ENCODE assay signal across 11 mouse cellular contexts in genomic region chr4:150269679-150270078, GRCm38 (mm10). TPM values are rescaled to one million over a fixed set of nuclear protein-coding genes. Genes with fewer than 3 reads are reported as not detected.
A peak's percentile ranks its signal among the peaks of the same experiment; 100 is the strongest.
DNase-seq lines count a peak whose midpoint lies in the region; ATAC-seq and TF ChIP-seq lines count a peak whose summit lies in the region.
"Had no signal": no experiment of that assay in that cellular context is flagged by ENCODE, and none has a peak within 500 bp of the region (broad histone marks: within the 10 kb centered on the region; RNA-seq: fewer than 3 reads in every experiment).

No protein-coding gene starts in this region.

- ATAC-seq in intestine, postnatal 0 days: no peak
- no peak for ATAC-seq in stomach, embryonic 14.5 days (ENCODE audit: insufficient number of reproducible peaks, insufficient read depth, low FRiP score, low read depth)
- ATAC-seq in midbrain, embryonic 11.5 days (ENCODE audit: low FRiP score): no peak
- ATAC-seq: forebrain, embryonic 16.5 days had no signal

- peak overlapping the region; percentile 82 for H3K27ac ChIP-seq in heart, embryonic 10.5 days
- no peak overlapping the region; the same call in 1 of the 2 replicates for H3K27ac ChIP-seq in intestine, postnatal 0 days (ENCODE audit: low read depth, low read length)
- H3K27ac ChIP-seq in stomach, embryonic 14.5 days (ENCODE audit: low read length): peak overlapping the region; percentile 39; the same call in 1 of the 2 replicates
- H3K27ac ChIP-seq in midbrain, embryonic 11.5 days (ENCODE audit: low read depth, low read length): no peak overlapping the region
- H3K27ac ChIP-seq: liver, embryonic 14.5 days had no signal

- intact Hi-C loops in heart, postnatal 14 days (cut with DNase I): no loop called here
- intact Hi-C loops in left cerebral cortex, postnatal 25 days (cut with DNase I): no loop called here

- no peak for DNase-seq in heart, embryonic 10.5 days (ENCODE audit: low spot score)
- no peak for DNase-seq in heart, postnatal 14 days
- peak; percentile 56 for DNase-seq in lung, postnatal 10 days
- DNase-seq in lung, postnatal 36 days: no peak
- DNase-seq in left cerebral cortex, postnatal 25 days (ENCODE audit: low spot score in 2 of 2): no peak
- DNase-seq in midbrain, embryonic 11.5 days (ENCODE audit: low spot score, missing footprints): no peak
- DNase-seq: retina, postnatal 1 day had no signal

- H3K4me2 ChIP-seq in intestine, postnatal 0 days (replicated peaks; ENCODE audit: low read depth): no peak overlapping the region
- H3K4me2 ChIP-seq in stomach, embryonic 14.5 days (replicated peaks; ENCODE audit: low read depth, low read length): no peak overlapping the region
- no peak overlapping the region for H3K4me2 ChIP-seq in midbrain, embryonic 11.5 days

- H3K9ac ChIP-seq in intestine, postnatal 0 days (ENCODE audit: low read depth, low read length): no peak overlapping the region
- no peak overlapping the region for H3K9ac ChIP-seq in stomach, embryonic 14.5 days (replicated peaks; ENCODE audit: low read depth, low read length)
- no peak overlapping the region for H3K9ac ChIP-seq in midbrain, embryonic 11.5 days (ENCODE audit: low read length)
- H3K9ac ChIP-seq: liver, embryonic 14.5 days had no signal

- H3K27me3 ChIP-seq in heart, embryonic 10.5 days (ENCODE audit: insufficient read depth, poor library complexity, severe bottlenecking): no peaks in the 10 kb centered on the region
- no peaks in the 10 kb centered on the region for H3K27me3 ChIP-seq in intestine, postnatal 0 days (replicated peaks; ENCODE audit: control insufficient read depth, insufficient read depth, low read length)
- H3K27me3 ChIP-seq in stomach, embryonic 14.5 days (ENCODE audit: control insufficient read depth, insufficient read depth, low read length): no peaks in the 10 kb centered on the region
- no peaks in the 10 kb centered on the region for H3K27me3 ChIP-seq in midbrain, embryonic 11.5 days (ENCODE audit: control insufficient read depth, insufficient read depth, low read length)

- no peaks in the 10 kb centered on the region for H3K9me3 ChIP-seq in heart, embryonic 10.5 days
- H3K9me3 ChIP-seq in intestine, postnatal 0 days (ENCODE audit: control insufficient read depth): no peaks in the 10 kb centered on the region
- no peaks in the 10 kb centered on the region for H3K9me3 ChIP-seq in stomach, embryonic 14.5 days (ENCODE audit: control insufficient read depth, low read depth, low read length)
- no peaks in the 10 kb centered on the region for H3K9me3 ChIP-seq in midbrain, embryonic 11.5 days (ENCODE audit: control insufficient read depth, low read length)

- peaks cover 9% of the 10 kb centered on the region for H3K36me3 ChIP-seq in heart, embryonic 10.5 days
- no peaks in the 10 kb centered on the region for H3K36me3 ChIP-seq in intestine, postnatal 0 days (ENCODE audit: control insufficient read depth, insufficient read depth)
- no peaks in the 10 kb centered on the region for H3K36me3 ChIP-seq in stomach, embryonic 14.5 days (ENCODE audit: control insufficient read depth, insufficient read depth, low read length)
- no peaks in the 10 kb centered on the region for H3K36me3 ChIP-seq in midbrain, embryonic 11.5 days (ENCODE audit: control insufficient read depth, insufficient read depth, low read length)

- no peak overlapping the region for H3K4me3 ChIP-seq in heart, embryonic 10.5 days
- H3K4me3 ChIP-seq in intestine, postnatal 0 days (ENCODE audit: low read depth, low read length): no peak overlapping the region
- no peak overlapping the region for H3K4me3 ChIP-seq in stomach, embryonic 14.5 days (ENCODE audit: low read depth, low read length)
- H3K4me3 ChIP-seq in midbrain, embryonic 11.5 days (ENCODE audit: low read depth, low read length): no peak overlapping the region

- peaks cover 43% of the 10 kb centered on the region for H3K4me1 ChIP-seq in heart, embryonic 10.5 days
- H3K4me1 ChIP-seq in intestine, postnatal 0 days (replicated peaks; ENCODE audit: control insufficient read depth, insufficient read depth, low read length): peaks cover 15% of the 10 kb centered on the region
- H3K4me1 ChIP-seq in stomach, embryonic 14.5 days (ENCODE audit: control insufficient read depth, insufficient read depth, low read length): peaks cover 19% of the 10 kb centered on the region
- H3K4me1 ChIP-seq in midbrain, embryonic 11.5 days (ENCODE audit: control insufficient read depth, insufficient read depth, low read length): peaks cover 7% of the 10 kb centered on the region

- TF ChIP-seq CTCF in intestine, postnatal 0 days (IDR thresholded peaks at IDR 0.05; ENCODE audit: low read depth): peak; percentile 24

- 25% methylated on average over 7 of the region's 7 CpGs for WGBS in heart, embryonic 10.5 days
- WGBS in intestine, postnatal 0 days: 24% methylated on average over 7 of the region's 7 CpGs
- WGBS in stomach, embryonic 14.5 days: 21% methylated on average over 7 of the region's 7 CpGs
- 63% methylated on average over 7 of the region's 7 CpGs for WGBS in midbrain, embryonic 11.5 days

RNA-seq across cellular contexts. Expression of gene Rere, which starts 11.8 kb away (rescaled TPM):
- 27.6 and 31.6 TPM in 2 replicates for polyA plus RNA-seq in heart, embryonic 10.5 days (2016; fragmentation: Nextera tagmentation; extraction: Ambion mirVana)
- 10 to 100 TPM; 52.5 to 62.6 TPM for total RNA-seq in heart, postnatal 14 days (2021)
- 20.7 and 22.4 TPM in 2 replicates for polyA plus RNA-seq in intestine, postnatal 0 days (2015; fragmentation: Nextera tagmentation; extraction: Ambion mirVana)
- polyA plus RNA-seq in stomach, embryonic 14.5 days (2014; fragmentation: Nextera tagmentation; extraction: Ambion mirVana): 41.1 and 45.2 TPM in 2 replicates
- total RNA-seq in left cerebral cortex, postnatal 25 days (2021): 100 to 1,000 TPM in 1 of 2 experiments, 10 to 100 TPM in 1; 84.7 to 103 TPM
- polyA plus RNA-seq in midbrain, embryonic 11.5 days (2014; fragmentation: Nextera tagmentation; extraction: Ambion mirVana): 34.2 and 36.8 TPM in 2 replicates

RNA-seq across cellular contexts. Expression of gene Eno1, which starts 33.2 kb away (rescaled TPM):
- polyA plus RNA-seq in heart, embryonic 10.5 days (2016; fragmentation: Nextera tagmentation; extraction: Ambion mirVana): 3,222 and 3,587 TPM in 2 replicates
- total RNA-seq in heart, postnatal 14 days (2021): 100 to 1,000 TPM; 165 to 170 TPM
- 644 and 733 TPM in 2 replicates for polyA plus RNA-seq in intestine, postnatal 0 days (2015; fragmentation: Nextera tagmentation; extraction: Ambion mirVana)
- 1,497 and 1,560 TPM in 2 replicates for polyA plus RNA-seq in stomach, embryonic 14.5 days (2014; fragmentation: Nextera tagmentation; extraction: Ambion mirVana)
- total RNA-seq in left cerebral cortex, postnatal 25 days (2021): 100 to 1,000 TPM; 424 to 432 TPM
- 1,438 and 1,518 TPM in 2 replicates for polyA plus RNA-seq in midbrain, embryonic 11.5 days (2014; fragmentation: Nextera tagmentation; extraction: Ambion mirVana)

Comparison
In these comparisons a context has a peak if more than half of its experiments do, and no peak if none do; other contexts are left out.
1. H3K27ac ChIP-seq: peak in heart, embryonic 10.5 days (single experiment) and stomach, embryonic 14.5 days (single experiment); none in intestine, postnatal 0 days (single experiment) and midbrain, embryonic 11.5 days (single experiment).